Mouse (Mus musculus): ENCODE measurements around the gene Kl. TPM values are rescaled to one million over a fixed set of nuclear protein-coding genes. Genes with fewer than 3 reads are reported as not detected.

Gene Kl
- polyA plus RNA-seq, 1 experiment, result 159 TPM

- H3K36me3 ChIP-seq (ENCODE audit: control insufficient read depth, insufficient read depth, low read length), result no peaks in the 10 kb centered on the region
- peaks cover 12% of the 10 kb centered on the region for H3K4me1 ChIP-seq (ENCODE audit: control insufficient read depth, insufficient read depth, low read length)
- no peak overlapping the region for H3K4me3 ChIP-seq (ENCODE audit: insufficient read depth, low read depth, low read length)
- peak; percentile 84 for DNase-seq
- TF ChIP-seq POLR2A (IDR thresholded peaks at IDR 0.05; ENCODE audit: low read depth, low read length) (no peak), CTCF (conservative IDR thresholded peaks at IDR 0.05; ENCODE audit: insufficient read depth, insufficient read length, low read depth, low read length) (no peak)
- 45% methylated on average over 2 of the region's 2 CpGs for WGBS
- H3K27me3 ChIP-seq (replicated peaks; ENCODE audit: control insufficient read depth, insufficient read depth, low read length), result no peaks in the 10 kb centered on the region
- H3K27ac ChIP-seq (ENCODE audit: insufficient read depth, low read depth, low read length), result 0 out of 2 replicates have a peak overlapping the region, but pooled peaks have one; percentile 19
Measured at GRCm38 (mm10) chr5:151024483-151024882, 72.1 kb downstream of the Kl start.

GRCm38 (mm10) chr5:151026069-151026468, 73.7 kb downstream of the Kl start:
- Histone ChIP-seq H3K27ac (ENCODE audit: insufficient read depth, low read depth, low read length) (no peak overlapping the region), H3K27me3 (replicated peaks; ENCODE audit: control insufficient read depth, insufficient read depth, low read length) (no peaks in the 10 kb centered on the region), H3K4me1 (ENCODE audit: control insufficient read depth, insufficient read depth, low read length) (peaks cover 6% of the 10 kb centered on the region; the same call in 1 of the 2 replicates), H3K36me3 (ENCODE audit: control insufficient read depth, insufficient read depth, low read length) (no peaks in the 10 kb centered on the region), H3K4me3 (ENCODE audit: insufficient read depth, low read depth, low read length) (no peak overlapping the region)
- WGBS, result 86% methylated on average over 4 of the region's 4 CpGs
- TF ChIP-seq CTCF (conservative IDR thresholded peaks at IDR 0.05; ENCODE audit: insufficient read depth, insufficient read length, low read depth, low read length) (no peak), POLR2A (IDR thresholded peaks at IDR 0.05; ENCODE audit: low read depth, low read length) (no peak)
- no peak for DNase-seq

- Histone ChIP-seq H3K4me3 (ENCODE audit: insufficient read depth, low read depth, low read length) (no peak overlapping the region), H3K27ac (ENCODE audit: insufficient read depth, low read depth, low read length) (no peak overlapping the region), H3K4me1 (ENCODE audit: control insufficient read depth, insufficient read depth, low read length) (peaks cover 6% of the 10 kb centered on the region; the same call in 1 of the 2 replicates), H3K36me3 (ENCODE audit: control insufficient read depth, insufficient read depth, low read length) (no peaks in the 10 kb centered on the region), H3K27me3 (replicated peaks; ENCODE audit: control insufficient read depth, insufficient read depth, low read length) (no peaks in the 10 kb centered on the region)
- 65% methylated on average over 7 of the region's 7 CpGs for WGBS
- DNase-seq, result no peak
- TF ChIP-seq CTCF (conservative IDR thresholded peaks at IDR 0.05; ENCODE audit: insufficient read depth, insufficient read length, low read depth, low read length), result no peak
Measured at GRCm38 (mm10) chr5:151027171-151027570, 74.8 kb downstream of the Kl start.

GRCm38 (mm10) chr5:151028906-151029305, 76.5 kb downstream of the Kl start:
- no peak for DNase-seq
- H3K27ac ChIP-seq (ENCODE audit: insufficient read depth, low read depth, low read length), result no peak overlapping the region
- no peaks in the 10 kb centered on the region for H3K36me3 ChIP-seq (ENCODE audit: control insufficient read depth, insufficient read depth, low read length)
- 80% methylated on average over 6 of the region's 6 CpGs for WGBS
- H3K27me3 ChIP-seq (replicated peaks; ENCODE audit: control insufficient read depth, insufficient read depth, low read length), result no peaks in the 10 kb centered on the region
- TF ChIP-seq POLR2A (IDR thresholded peaks at IDR 0.05; ENCODE audit: low read depth, low read length) (no peak), CTCF (conservative IDR thresholded peaks at IDR 0.05; ENCODE audit: insufficient read depth, insufficient read length, low read depth, low read length) (no peak)
- no peak overlapping the region for H3K4me3 ChIP-seq (ENCODE audit: insufficient read depth, low read depth, low read length)
- H3K4me1 ChIP-seq (ENCODE audit: control insufficient read depth, insufficient read depth, low read length), result peaks cover 4% of the 10 kb centered on the region; the same call in 1 of the 2 replicates

GRCm38 (mm10) chr5:151034715-151035512, 82.5 kb downstream of the Kl start:
- peaks cover 2% of the 10 kb centered on the region; the same call in 1 of the 2 replicates for H3K36me3 ChIP-seq (ENCODE audit: control insufficient read depth, insufficient read depth, low read length)
- DNase-seq, result no peak
- H3K27me3 ChIP-seq (replicated peaks; ENCODE audit: control insufficient read depth, insufficient read depth, low read length), result no peaks in the 10 kb centered on the region
- TF ChIP-seq POLR2A (IDR thresholded peaks at IDR 0.05; ENCODE audit: low read depth, low read length) (no peak), CTCF (conservative IDR thresholded peaks at IDR 0.05; ENCODE audit: insufficient read depth, insufficient read length, low read depth, low read length) (no peak)
- 69% methylated on average over 9 of the region's 9 CpGs for WGBS
- H3K4me3 ChIP-seq (ENCODE audit: insufficient read depth, low read depth, low read length), result no peak overlapping the region
- no peak overlapping the region for H3K27ac ChIP-seq (ENCODE audit: insufficient read depth, low read depth, low read length)
- no peaks in the 10 kb centered on the region for H3K4me1 ChIP-seq (ENCODE audit: control insufficient read depth, insufficient read depth, low read length)

- no peak for TF ChIP-seq CTCF (conservative IDR thresholded peaks at IDR 0.05; ENCODE audit: insufficient read depth, insufficient read length, low read depth, low read length)
- no peak for TF ChIP-seq POLR2A (IDR thresholded peaks at IDR 0.05; ENCODE audit: low read depth, low read length)
- peaks cover 2% of the 10 kb centered on the region; the same call in 1 of the 2 replicates for H3K36me3 ChIP-seq (ENCODE audit: control insufficient read depth, insufficient read depth, low read length)
- no peak overlapping the region for H3K4me3 ChIP-seq (ENCODE audit: insufficient read depth, low read depth, low read length)
- no peak overlapping the region for H3K27ac ChIP-seq (ENCODE audit: insufficient read depth, low read depth, low read length)
- DNase-seq, result no peak
- no peaks in the 10 kb centered on the region for H3K27me3 ChIP-seq (replicated peaks; ENCODE audit: control insufficient read depth, insufficient read depth, low read length)
- peaks cover 9% of the 10 kb centered on the region; the same call in 1 of the 2 replicates for H3K4me1 ChIP-seq (ENCODE audit: control insufficient read depth, insufficient read depth, low read length)
- WGBS, result 93% methylated on average over 7 of the region's 7 CpGs
Measured at GRCm38 (mm10) chr5:151037871-151038270, 85.5 kb downstream of the Kl start.

- TF ChIP-seq CTCF (conservative IDR thresholded peaks at IDR 0.05; ENCODE audit: insufficient read depth, insufficient read length, low read depth, low read length) (no peak), POLR2A (IDR thresholded peaks at IDR 0.05; ENCODE audit: low read depth, low read length) (no peak)
Measured at GRCm38 (mm10) chr5:151042911-151043310, 90.5 kb downstream of the Kl start.

More at GRCm38 (mm10) chr5:151042911-151043310, 90.5 kb downstream of the Kl start:
- 62% methylated on average over 5 of the region's 5 CpGs for WGBS
- Histone ChIP-seq H3K4me1 (ENCODE audit: control insufficient read depth, insufficient read depth, low read length) (peaks cover 10% of the 10 kb centered on the region; the same call in 1 of the 2 replicates), H3K4me3 (ENCODE audit: insufficient read depth, low read depth, low read length) (no peak overlapping the region), H3K27ac (ENCODE audit: insufficient read depth, low read depth, low read length) (peak overlapping the region; percentile 62), H3K36me3 (ENCODE audit: control insufficient read depth, insufficient read depth, low read length) (peaks cover 2% of the 10 kb centered on the region; the same call in 1 of the 2 replicates), H3K27me3 (replicated peaks; ENCODE audit: control insufficient read depth, insufficient read depth, low read length) (no peaks in the 10 kb centered on the region)
- peak; percentile 91 for DNase-seq

Data from kidney, adult 2 months (tissue).